Mouse (Mus musculus): Measurements from ENCODE around the gene Naa35. TPM values are rescaled to one million over a fixed set of nuclear protein-coding genes. Genes with fewer than 3 reads are reported as not detected.
A peak's percentile ranks its signal among the peaks of the same experiment; 100 is the strongest.

Naa35 gene
- polyA plus RNA-seq, 1 experiment, result 32.7 TPM

DNA sequence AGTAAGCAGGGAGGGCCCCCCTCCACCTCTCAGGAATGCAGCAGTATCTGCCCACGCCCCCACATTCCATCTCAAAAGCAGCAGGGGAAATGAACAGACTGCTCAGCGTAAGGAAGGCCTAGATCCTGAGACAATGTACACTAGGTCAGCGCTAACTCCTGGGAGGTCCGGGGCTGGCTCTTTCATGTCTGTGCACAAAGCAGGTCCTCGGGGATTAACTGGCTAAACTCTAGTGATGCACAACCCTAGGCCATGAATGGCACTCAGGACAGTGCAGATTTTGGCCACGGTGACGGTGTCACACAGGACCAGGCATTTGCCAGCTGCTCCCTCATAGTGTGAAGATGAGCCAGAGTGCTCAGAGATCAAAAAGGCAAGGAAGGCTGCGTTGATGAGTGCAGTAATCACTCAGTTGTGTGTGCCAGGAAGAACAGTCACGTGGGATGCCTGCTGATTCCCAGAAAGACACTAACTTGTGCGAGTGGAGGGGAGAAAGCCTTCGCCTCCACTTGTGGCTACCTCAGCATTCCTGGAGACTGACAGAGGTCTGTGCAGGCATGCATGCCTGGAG, 61.7 kb downstream of the Naa35 start:
- no peak for TF ChIP-seq POLR2A (IDR thresholded peaks at IDR 0.05; ENCODE audit: borderline replicate concordance, extremely low read depth, low read depth, low read length)
- no peak for TF ChIP-seq CTCF (IDR thresholded peaks at IDR 0.05; ENCODE audit: insufficient read depth, low read length)
- no peak for DNase-seq
- Histone ChIP-seq H3K4me1 (ENCODE audit: control insufficient read depth, insufficient read depth, low read length) (no peaks in the 10 kb centered on the region), H3K4me3 (replicated peaks; ENCODE audit: extremely low read depth, low read depth, low read length) (no peak overlapping the region)
- 63% methylated on average over 11 of the region's 11 CpGs for WGBS

DNA sequence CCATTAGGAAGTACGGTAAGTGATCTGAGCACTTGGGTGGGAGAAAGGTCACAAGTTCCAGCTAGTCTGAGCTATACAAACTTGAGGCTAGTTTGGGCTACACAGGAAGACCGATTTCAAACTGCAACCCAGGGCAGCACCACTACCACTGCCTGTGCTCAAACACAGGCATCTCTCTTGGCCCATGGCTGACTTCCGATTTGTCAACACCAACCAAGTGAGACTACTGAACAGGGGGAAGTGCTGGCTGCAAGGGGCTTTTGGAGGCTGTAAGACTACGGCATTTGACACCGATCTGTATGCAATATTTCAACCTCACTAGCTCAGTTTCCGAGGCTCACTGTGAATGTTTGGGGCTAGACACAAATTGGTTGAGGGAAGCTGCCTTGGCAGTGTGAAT, 62.4 kb downstream of the Naa35 start:
- WGBS, result 83% methylated on average over 6 of the region's 6 CpGs
- DNase-seq, result no peak

DNA sequence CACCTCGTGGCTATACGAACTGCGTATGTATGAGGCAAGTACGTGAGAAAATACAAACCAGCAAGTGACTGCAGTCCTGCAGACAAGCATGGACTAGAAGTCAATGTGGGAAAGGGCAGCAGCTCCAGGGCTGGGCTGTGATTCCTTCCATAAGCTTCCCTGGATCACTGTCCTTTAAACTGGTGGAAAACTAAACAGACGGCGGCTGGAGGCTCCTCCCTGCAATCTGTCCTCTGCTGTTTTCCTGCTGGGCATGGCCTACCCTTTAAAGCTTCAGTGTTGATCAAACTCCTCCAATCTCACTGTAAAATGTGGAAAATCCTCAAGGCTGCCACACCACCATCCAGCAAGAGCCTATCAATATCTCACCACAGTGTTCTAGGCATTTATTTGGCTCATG, 63.5 kb downstream of the Naa35 start:
- WGBS, result 91% methylated on average over 6 of the region's 6 CpGs
- TF ChIP-seq POLR2A (IDR thresholded peaks at IDR 0.05; ENCODE audit: borderline replicate concordance, extremely low read depth, low read depth, low read length) (no peak), CTCF (IDR thresholded peaks at IDR 0.05; ENCODE audit: insufficient read depth, low read length) (no peak)
- no peak for DNase-seq
- Histone ChIP-seq H3K4me1 (ENCODE audit: control insufficient read depth, insufficient read depth, low read length) (no peaks in the 10 kb centered on the region), H3K4me3 (replicated peaks; ENCODE audit: extremely low read depth, low read depth, low read length) (no peak overlapping the region)

More for the DNA sequence above, 62.4 kb downstream of the Naa35 start:
- no peak for TF ChIP-seq POLR2A (IDR thresholded peaks at IDR 0.05; ENCODE audit: borderline replicate concordance, extremely low read depth, low read depth, low read length)
- TF ChIP-seq CTCF (IDR thresholded peaks at IDR 0.05; ENCODE audit: insufficient read depth, low read length), result no peak
- Histone ChIP-seq H3K4me1 (ENCODE audit: control insufficient read depth, insufficient read depth, low read length) (no peaks in the 10 kb centered on the region), H3K4me3 (replicated peaks; ENCODE audit: extremely low read depth, low read depth, low read length) (no peak overlapping the region)

DNA sequence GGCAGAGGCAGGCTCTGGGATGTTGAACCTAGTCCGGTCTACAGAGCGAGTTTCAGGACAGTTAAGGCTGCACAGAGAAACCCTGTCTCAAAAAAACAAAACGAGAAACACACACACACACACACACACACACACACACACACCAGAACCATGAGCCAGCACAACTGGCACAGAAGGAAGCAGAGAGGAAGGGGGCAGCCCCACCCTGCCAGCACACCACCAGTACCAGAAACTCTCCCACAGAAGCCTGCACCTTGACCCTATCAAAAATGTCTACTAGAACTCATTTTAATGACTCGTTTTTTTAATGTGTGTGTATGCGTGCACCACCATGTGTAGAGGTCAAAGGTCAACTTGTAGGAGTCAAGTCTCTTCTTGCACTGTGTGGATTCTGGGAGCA, 64.7 kb downstream of the Naa35 start:
- Histone ChIP-seq H3K4me1 (ENCODE audit: control insufficient read depth, insufficient read depth, low read length) (no peaks in the 10 kb centered on the region), H3K4me3 (replicated peaks; ENCODE audit: extremely low read depth, low read depth, low read length) (no peak overlapping the region)
- 80% methylated on average over 5 of the region's 5 CpGs for WGBS
- no peak for TF ChIP-seq POLR2A (IDR thresholded peaks at IDR 0.05; ENCODE audit: borderline replicate concordance, extremely low read depth, low read depth, low read length)
- TF ChIP-seq CTCF (IDR thresholded peaks at IDR 0.05; ENCODE audit: insufficient read depth, low read length), result no peak
- no peak for DNase-seq

DNA sequence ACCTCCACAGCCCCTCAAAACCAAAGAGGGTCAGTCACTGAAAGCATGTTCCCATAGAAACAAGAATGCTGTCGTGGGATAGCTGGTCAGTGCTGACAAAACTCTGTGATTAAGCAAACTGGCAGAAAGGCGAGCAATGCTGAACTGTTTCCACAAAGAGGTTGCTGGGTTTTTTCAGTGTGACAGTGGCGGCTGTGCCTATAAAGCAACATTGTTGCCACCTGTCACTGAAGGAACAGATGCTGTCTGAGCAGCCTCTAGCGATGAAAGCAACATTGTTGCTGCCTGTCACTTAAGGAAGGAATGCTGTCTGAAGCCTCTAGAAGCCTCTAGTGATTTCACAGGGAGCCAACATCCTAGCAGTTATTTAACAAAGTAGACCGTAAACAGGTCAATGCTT, 67.6 kb downstream of the Naa35 start:
- TF ChIP-seq CTCF (IDR thresholded peaks at IDR 0.05; ENCODE audit: insufficient read depth, low read length), result no peak
- TF ChIP-seq POLR2A (IDR thresholded peaks at IDR 0.05; ENCODE audit: borderline replicate concordance, extremely low read depth, low read depth, low read length), result no peak
- 74% methylated on average over 5 of the region's 5 CpGs for WGBS
- H3K4me3 ChIP-seq (replicated peaks; ENCODE audit: extremely low read depth, low read depth, low read length), result no peak overlapping the region
- H3K4me1 ChIP-seq (ENCODE audit: control insufficient read depth, insufficient read depth, low read length), result peaks cover 3% of the 10 kb centered on the region; the same call in 1 of the 2 replicates
- no peak for DNase-seq

DNA sequence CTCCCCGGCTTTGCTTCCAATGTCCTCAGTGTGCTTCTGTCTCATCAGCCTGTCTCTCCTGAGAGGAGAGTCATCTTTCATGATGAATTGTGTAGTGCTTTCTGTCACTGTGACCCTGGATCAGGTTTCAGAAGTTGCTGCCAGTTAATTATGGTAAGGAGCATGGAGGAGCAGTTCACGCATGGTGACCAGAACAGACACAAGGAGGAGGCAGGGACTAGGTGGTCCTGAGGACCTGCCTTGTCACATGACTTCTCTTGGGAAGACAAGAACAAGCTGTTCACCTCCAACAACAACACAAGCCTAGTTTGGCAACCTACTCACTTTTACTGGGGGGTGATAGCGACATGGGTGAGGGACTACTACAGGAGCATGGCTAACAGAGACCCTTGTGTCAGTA, 68.1 kb downstream of the Naa35 start:
- Histone ChIP-seq H3K4me3 (replicated peaks; ENCODE audit: extremely low read depth, low read depth, low read length) (no peak overlapping the region), H3K4me1 (ENCODE audit: control insufficient read depth, insufficient read depth, low read length) (peaks cover 3% of the 10 kb centered on the region; the same call in 1 of the 2 replicates)
- TF ChIP-seq CTCF (IDR thresholded peaks at IDR 0.05; ENCODE audit: insufficient read depth, low read length), result no peak
- TF ChIP-seq POLR2A (IDR thresholded peaks at IDR 0.05; ENCODE audit: borderline replicate concordance, extremely low read depth, low read depth, low read length), result no peak
- no peak for DNase-seq
- 86% methylated on average over 3 of the region's 3 CpGs for WGBS

- Histone ChIP-seq H3K4me3 (replicated peaks; ENCODE audit: extremely low read depth, low read depth, low read length) (no peak overlapping the region), H3K4me1 (ENCODE audit: control insufficient read depth, insufficient read depth, low read length) (peaks cover 3% of the 10 kb centered on the region; the same call in 1 of the 2 replicates)
- WGBS, result 83% methylated on average over 5 of the region's 5 CpGs
- no peak for DNase-seq
- TF ChIP-seq CTCF (IDR thresholded peaks at IDR 0.05; ENCODE audit: insufficient read depth, low read length) (no peak), POLR2A (IDR thresholded peaks at IDR 0.05; ENCODE audit: borderline replicate concordance, extremely low read depth, low read depth, low read length) (no peak)
Measured at GRCm38 (mm10) chr13:59654465-59654864, 69.4 kb downstream of the Naa35 start.

- 88% methylated on average over 15 of the region's 15 CpGs for WGBS
- DNase-seq, result no peak
- TF ChIP-seq POLR2A (IDR thresholded peaks at IDR 0.05; ENCODE audit: borderline replicate concordance, extremely low read depth, low read depth, low read length) (no peak), CTCF (IDR thresholded peaks at IDR 0.05; ENCODE audit: insufficient read depth, low read length) (no peak)
- Histone ChIP-seq H3K4me3 (replicated peaks; ENCODE audit: extremely low read depth, low read depth, low read length) (no peak overlapping the region), H3K4me1 (ENCODE audit: control insufficient read depth, insufficient read depth, low read length) (peaks cover 3% of the 10 kb centered on the region; the same call in 1 of the 2 replicates)
Measured at GRCm38 (mm10) chr13:59655718-59656315, 70.8 kb downstream of the Naa35 start.

DNA sequence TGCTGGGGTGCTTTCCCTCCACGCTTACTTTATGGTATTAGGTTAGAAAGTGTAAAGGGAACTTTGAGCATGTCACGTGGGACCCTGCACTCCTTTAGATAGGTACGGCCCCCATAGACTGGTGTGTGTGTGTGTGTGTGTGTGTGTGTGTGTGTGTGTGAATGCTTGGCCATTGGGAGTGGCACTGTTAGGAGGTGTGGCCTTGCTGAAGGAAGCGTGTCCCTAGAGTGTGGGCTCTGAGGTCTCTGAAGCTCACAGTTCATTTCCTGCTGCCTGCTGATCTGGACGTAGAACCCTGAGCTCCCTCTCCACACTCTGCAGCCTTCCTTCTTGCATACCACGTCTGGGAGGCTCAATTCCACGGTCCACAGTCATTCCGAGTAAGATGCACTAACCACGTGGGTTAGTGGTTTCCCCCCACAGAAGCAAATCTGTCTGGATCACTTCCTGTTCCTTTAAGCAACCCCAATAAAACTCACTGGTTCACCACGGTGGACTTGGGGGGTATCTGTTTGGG, 71.3 kb downstream of the Naa35 start:
- TF ChIP-seq POLR2A (IDR thresholded peaks at IDR 0.05; ENCODE audit: borderline replicate concordance, extremely low read depth, low read depth, low read length) (0 out of 2 replicates have a peak, but pooled peaks have one; percentile 27), CTCF (IDR thresholded peaks at IDR 0.05; ENCODE audit: insufficient read depth, low read length) (no peak)
- H3K4me3 ChIP-seq (replicated peaks; ENCODE audit: extremely low read depth, low read depth, low read length), result no peak overlapping the region
- no peak for DNase-seq
- peaks cover 3% of the 10 kb centered on the region; the same call in 1 of the 2 replicates for H3K4me1 ChIP-seq (ENCODE audit: control insufficient read depth, insufficient read depth, low read length)
- WGBS, result 47% methylated on average over 10 of the region's 10 CpGs

DNA sequence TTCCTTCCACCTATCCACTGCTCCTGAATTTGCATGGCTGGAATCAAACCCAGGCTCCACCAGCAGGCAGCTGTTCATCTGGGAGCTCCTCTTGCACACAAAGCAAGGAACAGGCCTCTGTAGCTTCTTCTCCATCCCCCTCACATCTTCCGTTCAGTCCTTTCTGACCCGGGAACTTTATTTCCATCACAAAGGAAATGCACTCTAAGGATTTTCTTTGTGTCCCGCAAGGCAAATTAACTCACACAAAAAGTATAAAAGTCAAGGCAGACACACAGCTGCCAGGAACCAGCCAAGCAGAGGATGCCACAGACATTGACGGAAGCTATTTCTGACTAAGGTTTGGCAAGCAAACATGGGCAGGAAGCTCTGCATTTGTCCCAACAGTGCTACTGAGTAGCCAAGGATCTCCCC, 71.9 kb downstream of the Naa35 start:
- TF ChIP-seq CTCF (IDR thresholded peaks at IDR 0.05; ENCODE audit: insufficient read depth, low read length) (no peak), POLR2A (IDR thresholded peaks at IDR 0.05; ENCODE audit: borderline replicate concordance, extremely low read depth, low read depth, low read length) (no peak)
- 44% methylated on average over 4 of the region's 4 CpGs for WGBS
- Histone ChIP-seq H3K4me1 (ENCODE audit: control insufficient read depth, insufficient read depth, low read length) (peaks cover 3% of the 10 kb centered on the region; the same call in 1 of the 2 replicates), H3K4me3 (replicated peaks; ENCODE audit: extremely low read depth, low read depth, low read length) (no peak overlapping the region)
- DNase-seq, result no peak

All from lung, adult 2 months (tissue).